Mouse (Mus musculus) embryo, embryonic 10 days (tissue): ENCODE measurements around the gene Prkci.
A peak's percentile ranks its signal among the peaks of the same experiment; 100 is the strongest.

Source experiments
- DNase-seq: peaks from one replicate; pipeline ENCODE4 v3.0.0-alpha.2; 2015; ENCODE audit warnings: low spot score

Prkci gene

DNA sequence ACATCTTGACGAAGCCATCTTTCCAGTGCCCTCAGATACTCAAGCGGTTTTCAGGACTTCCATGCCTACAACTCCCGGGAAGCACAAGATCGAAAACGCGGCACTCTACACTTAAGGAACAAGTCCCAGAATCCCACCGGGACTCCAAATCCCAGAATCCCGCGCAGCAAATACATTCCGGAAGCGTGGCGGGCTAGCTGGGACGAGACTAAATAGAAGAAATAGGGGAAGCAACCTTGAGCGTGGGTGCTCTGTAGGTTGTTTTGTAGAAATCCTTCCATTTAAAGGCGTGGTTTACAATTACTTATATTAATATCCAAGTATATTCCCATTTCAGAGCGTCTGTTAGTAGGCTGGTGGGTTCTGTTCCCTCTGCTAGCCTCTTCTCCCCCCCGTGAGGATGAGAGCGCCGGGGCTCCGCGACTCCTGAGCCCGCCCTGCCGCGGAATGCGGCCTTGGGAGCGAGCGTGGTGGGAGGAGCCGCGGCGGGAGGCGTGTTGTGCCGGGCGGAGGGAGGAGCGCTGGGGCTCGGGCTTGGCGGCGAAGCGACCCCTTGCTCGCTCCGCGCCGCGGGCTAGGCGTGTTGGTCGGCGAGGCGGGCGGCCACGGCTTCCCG, at the start of gene Prkci:
Gene Prkci, plus strand, starts transcription at position 465 of the 616 bp plus-strand sequence.
- DNase-seq: peak; percentile 97

DNA sequence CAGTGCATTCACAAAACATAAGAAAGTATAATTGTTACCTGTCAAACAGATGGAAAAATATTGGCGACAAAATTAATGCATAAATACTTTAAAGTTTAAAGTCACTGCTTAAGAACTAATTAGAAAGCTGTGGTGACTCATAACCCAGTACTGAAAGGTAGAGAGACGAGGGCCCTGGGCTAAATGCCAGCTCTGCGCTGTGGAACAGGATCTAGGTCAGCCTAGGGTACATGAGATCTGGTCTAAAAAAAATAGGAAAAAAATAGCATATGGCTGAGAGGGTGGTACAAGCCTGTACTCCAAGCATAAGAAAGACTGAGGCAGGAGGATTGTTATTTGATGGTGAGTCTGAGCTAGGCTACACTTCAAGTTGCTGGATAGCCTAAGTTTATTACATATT, 43.9 kb upstream of the Prkci start:
- DNase-seq: no peak

DNA sequence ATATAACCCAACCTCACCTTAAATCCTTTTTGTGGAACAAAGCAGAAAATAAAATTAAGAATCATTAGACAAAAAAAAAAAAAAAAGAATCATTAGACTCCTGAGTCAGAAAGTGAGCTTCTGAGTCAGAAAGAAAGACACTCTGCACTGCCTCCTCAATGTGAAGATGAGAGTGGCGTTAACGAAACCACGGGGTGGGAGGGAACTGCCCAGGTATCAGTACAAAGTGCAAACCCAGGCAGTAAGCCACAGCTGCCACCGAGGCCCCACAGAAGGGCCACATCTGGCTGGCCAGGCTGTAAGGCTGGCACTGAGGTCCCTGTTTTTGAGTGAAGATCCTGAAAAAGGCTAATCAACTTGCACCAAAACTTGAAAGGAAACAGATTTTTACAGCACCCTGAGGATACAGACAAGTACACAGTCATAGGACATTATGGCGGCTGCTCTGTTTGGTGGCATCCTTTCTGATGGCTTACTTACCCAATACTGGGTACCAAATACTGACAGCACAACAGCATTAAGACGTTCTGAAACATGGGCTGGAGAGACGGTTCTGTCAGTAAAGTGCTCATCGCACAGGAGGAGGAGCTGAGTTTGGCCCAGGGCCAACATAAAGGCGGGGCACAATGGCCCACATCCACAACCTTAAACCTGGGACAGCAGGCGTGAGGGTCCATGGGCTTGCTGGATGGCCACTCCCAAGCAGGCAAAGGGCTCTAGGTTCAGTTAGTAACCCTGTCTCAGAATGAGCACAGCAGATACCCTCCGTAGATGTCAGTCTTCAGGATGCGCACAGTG, 43.1 kb upstream of the Prkci start:
- no peak for DNase-seq

GRCm38 (mm10) chr3:30956327-30956726, 39.2 kb upstream of the Prkci start:
- DNase-seq: no peak

GRCm38 (mm10) chr3:30958709-30959108, 36.8 kb upstream of the Prkci start:
- DNase-seq: no peak

GRCm38 (mm10) chr3:30959868-30960831, 35.4 kb upstream of the Prkci start:
- DNase-seq: no peak

- DNase-seq: no peak
These were observed 32.4 kb upstream of the Prkci start for GRCm38 (mm10) chr3:30963100-30963499.

DNA sequence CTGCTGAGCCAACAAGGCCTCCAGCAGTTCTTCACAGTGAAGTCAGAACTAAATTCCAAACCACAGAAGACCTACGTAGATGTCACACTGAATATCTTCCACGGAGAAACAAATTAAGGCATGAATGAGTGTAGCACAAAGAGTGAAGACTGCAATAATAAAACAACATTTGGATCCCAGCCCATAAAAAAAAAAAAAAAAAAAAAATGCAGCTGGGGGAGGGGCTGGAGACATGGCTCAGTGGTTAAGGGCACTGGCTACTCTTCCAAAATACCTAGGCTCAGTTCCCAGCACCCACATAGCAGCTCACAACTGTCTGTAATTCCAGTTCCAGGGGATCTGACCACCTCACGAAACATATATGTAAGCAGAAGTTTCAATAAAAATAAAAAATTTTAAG, 31.3 kb upstream of the Prkci start:
- DNase-seq: no peak

GRCm38 (mm10) chr3:30965644-30966043, 29.9 kb upstream of the Prkci start:
- DNase-seq: no peak

DNA sequence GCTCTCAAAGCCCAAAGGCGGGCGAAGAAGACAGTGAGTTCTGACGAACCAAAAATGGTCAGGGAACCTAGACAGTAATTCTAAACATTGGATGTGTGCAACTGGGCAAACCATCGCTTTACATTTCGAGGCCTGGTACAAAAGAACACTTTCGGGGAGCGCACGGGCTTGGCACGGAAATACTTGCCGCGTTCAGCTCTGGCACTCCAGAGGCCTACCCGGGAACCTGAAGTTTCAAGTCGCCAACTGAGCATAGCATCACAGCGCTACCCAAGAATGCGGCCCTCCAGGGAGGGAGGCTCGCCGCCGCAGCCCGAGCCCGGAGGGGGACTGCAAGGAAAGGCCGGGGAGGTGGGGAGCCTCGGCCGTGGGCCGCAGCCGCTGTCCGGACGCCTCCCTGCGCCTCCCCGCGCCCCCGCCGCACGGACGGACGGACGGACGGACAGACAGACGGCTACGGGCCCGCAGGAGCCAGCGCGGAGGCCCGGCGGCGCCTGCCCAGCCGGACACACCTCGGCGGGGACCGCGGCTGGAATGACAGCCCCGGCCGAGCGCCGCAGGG, 26.9 kb upstream of the Prkci start:
- DNase-seq: peak; percentile 67

DNA sequence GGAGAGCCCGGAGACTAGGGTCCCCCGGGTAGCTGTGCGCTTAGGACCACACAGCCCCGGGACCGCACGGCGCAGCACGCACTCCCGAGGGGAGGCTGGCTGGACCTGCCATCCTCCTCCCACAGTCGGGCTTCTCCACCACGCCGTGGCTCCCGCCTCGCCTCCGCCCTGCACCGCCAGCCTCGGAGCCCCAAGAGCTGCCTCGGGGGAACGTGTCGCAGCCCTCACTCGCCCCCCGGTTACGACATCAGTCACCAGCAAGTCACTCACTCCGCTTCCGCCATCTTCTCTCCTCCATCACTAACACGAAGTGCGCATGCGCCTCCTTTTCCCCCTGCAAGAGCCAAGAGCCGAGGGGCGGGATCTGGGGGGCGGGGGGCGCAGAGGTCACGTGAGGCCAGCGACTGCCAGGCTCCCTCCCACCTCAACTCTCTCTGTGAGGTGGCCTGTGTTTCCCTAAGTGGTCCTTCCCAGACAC, 26.4 kb upstream of the Prkci start, which contains the start of gene Phc3:
Gene Phc3, minus strand, starts transcription at position 312 of the 478 bp plus-strand sequence.
- DNase-seq: peak; percentile 97

DNA sequence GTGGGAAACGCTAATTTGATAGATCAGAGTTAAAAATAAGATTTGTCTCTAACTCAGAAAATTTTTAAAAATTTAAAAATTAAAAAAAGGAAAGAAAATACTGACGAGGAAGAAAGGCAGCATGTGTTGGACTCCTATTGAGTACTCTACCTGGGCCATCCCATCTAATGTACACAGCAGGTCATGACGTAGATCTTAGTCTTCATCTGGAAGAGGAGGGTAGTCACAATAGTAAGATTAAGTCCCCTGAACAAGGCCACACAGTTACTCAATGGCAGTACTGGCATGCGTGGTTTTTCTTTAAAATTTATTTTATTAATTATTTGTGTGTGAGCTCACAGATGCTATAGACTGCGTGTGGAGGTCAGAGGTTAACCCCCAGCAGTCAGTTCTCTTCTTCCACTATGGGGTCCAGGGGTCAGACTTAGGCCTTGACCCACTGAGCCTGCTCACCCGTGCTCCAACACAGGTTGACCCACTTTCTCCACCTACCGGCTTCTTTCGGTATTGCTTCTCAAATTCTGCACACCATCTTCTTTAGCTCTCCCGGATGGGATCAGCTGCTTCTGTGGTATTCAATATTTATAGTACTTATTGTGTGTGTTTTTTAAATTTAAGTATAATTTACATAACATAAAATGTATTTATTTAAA, 20.3 kb upstream of the Prkci start:
- DNase-seq: peak; percentile 68

DNA sequence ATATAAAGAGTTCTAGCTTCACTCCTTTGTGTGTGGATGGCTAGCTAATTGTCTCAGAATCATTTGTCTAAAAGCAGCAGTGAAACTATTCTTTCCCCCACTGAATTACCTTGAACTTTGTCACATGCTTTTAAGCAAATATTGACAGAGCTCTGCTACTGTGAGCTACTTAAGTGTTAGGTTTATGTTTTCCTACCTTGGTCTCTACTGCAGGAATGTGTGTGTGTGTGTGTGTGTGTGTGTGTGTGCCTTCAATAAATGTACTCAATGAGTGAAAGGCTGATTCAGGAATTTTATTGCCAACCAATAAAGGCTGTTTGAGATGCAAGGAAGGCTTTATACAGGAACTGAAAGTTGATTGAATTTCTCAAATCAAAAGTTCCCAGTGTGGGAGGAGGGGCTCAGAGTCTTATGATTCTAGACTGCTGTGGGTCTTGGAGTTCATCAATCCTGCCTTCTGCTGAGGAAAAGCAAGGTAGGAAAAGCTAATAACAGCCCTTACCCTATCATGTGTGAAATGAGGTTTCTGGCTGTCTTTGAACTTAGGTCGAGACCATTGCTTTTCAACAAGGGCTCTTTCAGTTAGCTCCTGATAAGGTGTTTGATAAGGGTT, 18.4 kb upstream of the Prkci start:
- no peak for DNase-seq

DNA sequence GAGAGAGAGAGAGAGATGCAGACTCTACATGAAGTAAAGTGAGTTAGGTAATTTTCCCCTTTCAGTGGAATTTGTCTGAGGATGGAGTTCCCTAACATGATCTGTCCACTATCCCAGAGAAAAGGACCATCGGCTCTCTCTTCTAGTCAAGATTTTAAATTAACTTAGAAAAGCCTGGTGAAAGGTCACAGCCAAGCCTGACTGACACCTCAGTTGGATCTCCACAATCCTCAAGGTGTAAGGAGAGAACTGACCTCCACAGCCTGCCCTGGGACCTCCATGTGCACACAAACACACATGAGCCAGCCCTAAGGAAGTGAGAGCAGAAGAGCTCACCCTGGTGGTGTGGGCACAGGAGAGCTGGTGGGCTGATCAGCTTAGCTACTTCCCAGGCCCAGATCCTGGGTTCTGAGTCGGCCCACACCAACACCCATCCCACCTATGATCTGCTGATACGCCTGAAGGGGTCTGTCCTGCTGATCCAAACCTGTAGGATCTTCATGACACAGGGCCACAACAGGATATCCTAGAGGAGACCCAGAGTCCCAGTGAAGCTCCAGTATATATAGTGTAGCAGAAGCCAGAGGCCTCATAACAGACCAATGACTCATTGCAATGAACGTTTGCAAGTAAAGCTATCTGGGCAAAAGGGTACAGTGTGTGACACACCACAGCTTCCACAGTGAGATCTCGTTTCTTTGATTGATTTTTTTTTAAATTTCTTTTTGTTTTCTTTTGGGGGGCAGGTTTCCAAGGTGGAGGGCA, 13.7 kb upstream of the Prkci start:
- no peak for DNase-seq

GRCm38 (mm10) chr3:30982924-30983536, 12.5 kb upstream of the Prkci start:
- peak; percentile 34 for DNase-seq

GRCm38 (mm10) chr3:30987396-30988318, 7.9 kb upstream of the Prkci start:
- DNase-seq: no peak

GRCm38 (mm10) chr3:30992161-30992560, 3.4 kb upstream of the Prkci start:
- no peak for DNase-seq

GRCm38 (mm10) chr3:30993066-30993573, 2.4 kb upstream of the Prkci start:
- no peak for DNase-seq
